Mouse (Mus musculus) olfactory bulb, adult 2 months (tissue): ENCODE results near the gene Actr1b.

ENCODE experiments used
- CTCF ChIP-seq: fragments of 200-500 bp; IDR thresholded peaks from 2 replicates; pipeline ENCODE4 v1.5.1; 2012; ENCODE audit warnings: low read depth, mild to moderate bottlenecking, low read length, moderate library complexity; ENCODE audit not compliant: insufficient read depth
- POLR2A ChIP-seq: fragments of 200-500 bp; IDR thresholded peaks from 2 replicates; pipeline ENCODE4 v1.6.1; 2012; ENCODE audit warnings: mild to moderate bottlenecking, low read depth, low read length, moderate library complexity; ENCODE audit not compliant: insufficient read depth

DNA sequence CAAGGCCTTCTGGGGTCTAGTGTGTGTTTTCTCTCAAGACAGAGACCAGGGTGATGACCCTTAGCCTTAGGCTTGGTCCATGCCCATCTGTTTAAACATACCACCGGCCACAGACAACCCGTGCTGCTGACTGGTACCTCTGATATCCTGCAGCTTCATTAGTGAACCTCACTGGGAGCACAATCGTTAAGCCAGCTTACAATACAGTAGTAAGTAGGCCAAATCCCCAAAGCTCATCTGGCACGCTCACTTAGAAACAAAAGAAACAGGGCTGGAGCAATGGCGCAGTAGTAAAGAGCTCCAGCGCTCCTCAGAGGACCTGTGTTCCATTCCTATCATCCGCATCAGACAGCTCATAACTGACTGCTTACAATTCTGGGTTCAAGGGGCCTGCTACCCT lies 33.3 kb downstream of the Actr1b start:
- TF ChIP-seq POLR2A (no peak), CTCF (no peak)
